Mouse (Mus musculus): ENCODE measurements around the gene Sash1. TPM values are rescaled to one million over a fixed set of nuclear protein-coding genes. Genes with fewer than 3 reads are reported as not detected.

Sash1 gene
- 4.4 and 8.5 TPM in 2 replicates for polyA plus RNA-seq (2021; fragmentation: Nextera tagmentation)
- long read RNA-seq, experiment 1, partial matches to known transcripts = 1 of 3 reads
- long read RNA-seq, experiment 1, other reads (novel, unspliced or antisense) = 2 of 3 reads
- long read RNA-seq, experiment 2, partial matches to known transcripts = 4 of 6 reads
- long read RNA-seq, experiment 2, other reads (novel, unspliced or antisense) = 2 of 6 reads

DNA sequence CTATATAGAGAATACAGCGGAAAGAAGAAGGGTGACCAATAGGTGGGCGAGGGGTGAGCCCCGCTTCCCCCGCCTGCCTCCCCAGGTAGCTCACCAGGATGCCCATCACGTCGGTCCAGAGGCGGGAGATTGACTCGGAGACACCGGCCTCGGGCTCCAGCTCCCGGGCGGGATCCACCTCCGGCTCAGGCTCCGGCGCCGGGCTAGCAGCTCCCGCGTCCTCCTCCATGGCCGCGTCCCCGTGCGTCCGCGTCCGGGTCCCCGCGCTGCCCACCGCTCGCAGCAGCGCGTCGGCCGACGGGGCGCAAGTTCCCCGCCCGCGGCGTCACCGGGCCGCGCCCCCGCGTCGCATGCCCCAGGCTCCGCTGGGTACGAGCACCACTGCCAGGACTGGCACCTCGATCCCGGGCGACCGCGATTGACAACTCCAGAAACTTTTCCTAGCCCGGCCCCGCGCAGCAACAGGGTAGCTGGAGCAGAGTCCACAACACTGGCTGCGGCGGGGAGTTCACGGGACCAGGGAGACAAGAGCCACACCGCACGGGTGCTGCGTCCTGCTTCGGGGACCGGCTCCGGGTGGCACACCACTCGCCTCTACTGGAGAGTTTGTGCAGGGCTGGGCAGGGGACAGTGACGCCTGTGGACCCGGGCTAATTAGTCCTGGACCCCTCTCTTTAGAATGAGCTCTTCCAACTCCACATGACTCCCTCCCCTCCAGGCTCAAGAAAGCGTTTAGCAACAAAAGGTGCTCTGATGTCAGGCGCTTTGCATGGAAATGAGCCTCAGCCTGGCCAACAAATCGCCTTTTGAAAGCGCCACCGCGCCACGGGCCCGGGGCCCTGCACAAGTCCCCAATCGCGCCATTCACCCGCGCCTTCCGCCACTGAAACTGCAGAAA is at the start of gene Sash1:
Gene Sash1 (minus strand): TSS at position 441 of the 898 bp plus-strand sequence.

